Mouse (Mus musculus): ENCODE measurements around the gene Stk11ip.

DNA sequence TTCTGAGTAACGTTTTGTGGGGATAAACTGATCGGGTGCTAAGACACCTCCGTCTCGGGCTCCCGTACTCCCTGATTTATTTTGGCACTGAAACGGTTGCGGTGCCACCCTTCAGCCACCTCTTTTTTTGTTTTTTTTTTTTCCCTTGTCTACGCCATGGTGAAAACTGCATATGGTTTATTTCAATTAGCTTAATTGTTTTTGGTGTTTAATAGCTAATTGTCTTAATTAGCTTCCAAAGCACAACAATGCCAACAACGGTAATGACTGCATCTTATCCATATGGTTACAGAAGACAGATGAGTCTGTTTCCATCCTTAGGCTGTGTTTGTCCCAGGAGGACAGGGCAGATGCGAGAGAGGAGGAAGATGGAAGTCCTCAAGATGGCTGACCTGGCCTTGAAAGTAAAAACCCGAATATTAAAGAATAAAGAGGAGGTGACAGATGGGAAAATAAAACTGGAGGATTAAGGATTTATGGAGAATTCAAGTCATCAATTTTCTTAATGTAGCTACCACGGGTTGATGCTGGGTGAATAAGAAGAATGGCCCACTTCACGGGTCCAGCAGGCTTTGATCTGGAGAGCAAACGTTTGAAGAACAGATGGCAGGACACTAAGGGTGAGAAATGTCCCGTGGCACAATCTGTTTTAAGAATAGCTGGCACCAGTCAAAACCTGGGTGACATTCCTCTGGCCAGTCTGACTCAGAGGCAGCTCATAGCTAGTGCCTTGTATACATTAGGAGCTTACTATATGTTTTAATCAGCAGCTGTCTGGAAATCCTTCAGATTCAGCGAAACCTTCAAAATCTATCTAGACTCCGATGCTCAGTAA is 53.4 kb downstream of the Stk11ip start:
- no peak for TF ChIP-seq CTCF (IDR thresholded peaks at IDR 0.05; ENCODE audit: insufficient read depth, low read depth, low read length)
- TF ChIP-seq POLR2A (IDR thresholded peaks at IDR 0.05; ENCODE audit: insufficient read depth, low read depth, low read length): no peak

All from olfactory bulb, adult 2 months (tissue).